Mouse (Mus musculus): ENCODE results near the gene Crlf1.

Crlf1 gene

DNA sequence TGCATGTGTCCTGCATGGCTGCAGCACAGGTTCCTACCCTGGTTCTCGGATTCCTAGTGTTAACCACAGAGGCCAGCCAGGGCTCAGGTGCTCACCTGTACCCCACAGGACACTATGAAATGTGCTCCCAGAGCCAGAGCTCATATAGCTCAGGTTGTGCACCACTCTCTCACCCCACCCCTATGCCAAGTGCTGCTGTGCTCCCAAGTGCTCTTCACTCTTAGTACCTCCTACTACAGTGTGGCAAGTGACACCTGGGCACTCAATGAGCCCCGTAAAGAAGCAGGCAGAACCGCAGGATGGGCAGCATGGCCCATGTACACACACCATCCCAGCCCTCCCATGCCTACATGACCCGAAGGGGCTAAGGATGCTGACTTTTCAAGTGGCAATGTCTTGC is 24.2 kb upstream of the Crlf1 start:
- DNase-seq (ENCODE audit: low spot score in 2 of 2): no peak

DNA sequence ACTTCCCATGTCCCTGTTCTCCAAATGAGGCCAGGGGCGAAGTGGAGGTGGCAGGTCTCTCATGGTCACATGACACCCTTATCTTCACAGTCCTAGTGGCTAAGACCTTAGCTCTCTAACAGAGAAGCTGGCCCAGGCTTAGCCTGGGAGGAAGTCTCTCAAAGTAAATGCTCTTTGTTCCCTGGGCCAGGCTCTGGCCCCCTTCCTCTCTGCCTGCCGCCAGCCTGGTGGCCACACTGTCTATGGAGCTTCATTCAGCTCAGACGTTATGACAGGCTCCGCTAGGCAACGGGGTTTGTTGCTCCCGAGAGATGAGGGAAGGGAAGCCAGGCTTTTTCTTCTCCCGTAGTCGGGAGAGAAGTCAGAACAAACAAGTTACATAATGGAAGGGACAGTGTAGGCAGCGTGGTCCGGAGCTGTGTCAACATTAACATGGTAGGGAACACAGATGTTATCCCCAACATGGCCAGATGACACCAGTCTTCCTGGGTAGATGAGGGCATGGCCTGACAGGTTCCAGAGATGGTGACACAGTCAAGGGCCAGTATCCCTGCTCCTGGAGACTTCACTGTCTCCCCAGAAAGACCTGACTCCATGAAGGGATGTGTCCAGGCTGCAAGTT is 23.6 kb upstream of the Crlf1 start:
- DNase-seq (ENCODE audit: low spot score in 2 of 2): no peak

DNA sequence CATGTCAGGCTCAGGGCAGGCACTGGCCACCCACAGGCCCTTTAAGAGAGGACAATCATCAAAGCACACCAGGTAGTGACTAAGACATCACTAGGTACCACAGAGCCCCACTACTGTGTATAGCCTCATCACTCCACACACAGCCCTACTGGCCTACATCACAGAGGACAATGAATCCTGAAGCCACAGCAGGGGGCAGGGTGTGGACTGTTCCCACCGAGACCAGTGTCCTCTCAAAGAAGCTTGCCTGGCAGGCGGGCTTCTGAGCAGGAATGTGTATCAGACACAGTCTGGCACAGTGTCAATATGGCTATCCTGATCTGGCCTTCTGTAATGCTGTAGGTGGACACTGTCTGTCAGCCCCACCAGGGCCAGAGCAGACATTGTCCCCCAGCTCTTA is 23.0 kb upstream of the Crlf1 start:
- no peak for DNase-seq (ENCODE audit: low spot score in 2 of 2)

DNA sequence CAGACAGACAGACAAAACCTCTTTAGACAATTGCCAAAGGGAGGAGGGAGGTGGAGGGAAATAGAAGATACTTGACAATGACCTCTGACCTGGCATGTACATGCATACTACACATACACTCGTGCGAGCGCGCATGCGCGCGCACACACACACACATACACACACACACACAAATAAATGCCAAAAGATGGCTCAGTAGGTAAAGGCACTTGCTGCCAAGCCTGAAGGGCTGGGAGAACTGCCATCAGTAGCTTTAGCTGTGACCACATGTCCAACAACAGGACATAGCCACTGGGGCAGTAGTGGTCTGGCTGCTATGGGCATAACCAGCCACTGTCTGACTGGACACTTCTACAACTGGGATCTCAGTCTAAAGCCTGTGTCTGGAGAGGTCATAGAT is 21.1 kb upstream of the Crlf1 start:
- DNase-seq (ENCODE audit: low spot score in 2 of 2): no peak

DNA sequence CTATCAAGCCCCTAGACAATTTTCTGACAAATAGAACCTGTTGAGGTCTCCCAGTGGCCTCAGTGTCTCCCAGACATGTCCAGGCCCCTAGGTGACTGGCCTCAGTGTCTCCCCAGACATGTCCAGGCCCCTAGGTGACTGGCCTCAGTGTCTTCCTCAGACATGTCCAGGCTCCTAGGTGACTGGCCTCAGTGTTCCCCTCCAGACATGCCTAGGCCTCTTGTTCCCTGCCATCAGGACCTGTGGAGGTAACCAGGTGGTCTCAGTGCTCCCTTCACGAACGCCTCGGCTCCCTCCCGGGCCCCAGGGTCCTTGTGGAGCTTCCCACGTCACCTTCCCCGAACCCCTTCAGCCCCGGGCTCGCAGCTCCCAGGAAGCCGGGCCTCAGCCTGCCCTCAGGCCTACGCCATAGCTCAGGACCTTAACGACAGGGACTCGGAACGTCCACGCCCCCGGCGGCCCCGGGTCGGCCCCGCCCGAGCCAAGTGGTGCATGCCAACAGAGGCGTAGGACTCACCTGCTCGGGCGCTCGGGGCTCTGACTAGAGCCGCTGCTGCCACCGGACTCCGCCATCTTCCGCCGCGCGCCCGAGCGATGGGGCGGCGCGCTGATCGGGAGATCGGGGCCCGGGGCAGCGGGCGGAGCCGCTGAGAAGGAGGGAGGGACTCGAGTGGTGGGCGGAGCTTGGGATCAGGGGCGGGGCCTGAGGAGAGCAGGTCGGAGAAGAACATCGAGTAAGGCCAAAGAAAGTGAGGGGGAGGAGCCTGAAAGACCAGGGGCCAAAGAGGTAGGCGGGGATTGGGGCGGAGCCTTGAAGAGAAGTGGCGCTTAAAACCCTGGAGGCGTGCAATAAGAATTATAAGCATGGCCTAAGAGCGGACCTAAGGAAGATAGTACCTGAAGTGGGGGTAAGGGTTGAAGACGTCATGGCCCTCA is 16.4 kb upstream of the Crlf1 start, which contains the start of gene Klhl26:
Gene Klhl26 (minus strand): TSS at position 636 of the 936 bp plus-strand sequence.
- DNase-seq (ENCODE audit: low spot score in 2 of 2): peak; percentile 94 to 98

DNA sequence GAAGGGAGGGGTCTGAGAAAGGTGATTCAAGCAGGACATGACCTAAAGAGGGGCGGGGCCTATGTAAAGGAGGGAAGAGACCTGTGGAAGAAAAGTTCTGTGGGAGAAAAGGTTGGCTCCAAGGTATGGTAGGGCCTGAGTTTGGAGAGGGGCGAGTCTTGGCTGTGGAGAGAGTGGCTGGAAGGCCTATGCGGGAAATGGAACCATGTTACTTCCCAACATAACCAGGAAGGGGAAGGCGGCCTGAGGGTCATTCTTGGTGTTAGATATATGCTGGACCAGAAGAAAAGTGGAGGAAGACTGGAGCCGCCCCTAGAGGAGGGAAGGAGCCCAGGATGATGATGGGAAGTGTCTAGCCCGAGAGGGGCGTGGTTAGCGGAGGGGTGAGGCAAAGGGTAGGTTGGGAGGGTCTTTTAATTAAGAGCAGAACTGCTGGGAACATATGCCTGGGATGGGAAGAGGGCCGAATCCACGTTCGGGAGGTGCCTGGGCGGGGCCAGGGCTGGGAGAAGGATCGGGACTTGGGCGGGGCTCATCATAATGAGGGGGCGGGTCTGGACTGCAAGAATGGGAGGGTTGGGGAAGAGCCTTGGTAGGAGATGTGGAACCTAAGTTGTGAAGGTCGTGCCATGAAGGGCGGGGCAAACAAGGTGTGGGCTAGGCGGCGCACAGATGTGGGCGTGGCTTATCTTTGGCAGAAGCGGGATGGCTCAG is 15.5 kb upstream of the Crlf1 start:
- DNase-seq (ENCODE audit: low spot score in 2 of 2): no peak

DNA sequence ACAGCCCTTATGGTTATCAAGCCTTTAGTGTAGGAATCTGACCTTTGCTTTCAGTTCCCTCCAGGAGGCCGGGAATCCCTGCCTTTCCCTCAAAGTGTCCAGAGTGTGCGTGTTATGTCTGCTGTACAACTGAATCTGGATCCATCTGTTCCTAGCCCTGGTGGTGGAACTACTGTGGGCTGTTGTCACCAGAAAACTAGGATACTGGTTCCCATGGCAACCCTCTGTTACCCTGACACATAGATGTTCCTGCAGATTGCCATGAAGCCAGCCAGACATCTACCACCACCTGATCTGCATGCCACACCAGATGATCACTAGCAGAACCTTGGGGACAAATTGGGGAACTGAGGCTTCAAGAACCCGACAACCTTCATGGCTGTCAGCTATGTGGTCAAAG is 11.1 kb upstream of the Crlf1 start:
- no peak for DNase-seq (ENCODE audit: low spot score in 2 of 2)

DNA sequence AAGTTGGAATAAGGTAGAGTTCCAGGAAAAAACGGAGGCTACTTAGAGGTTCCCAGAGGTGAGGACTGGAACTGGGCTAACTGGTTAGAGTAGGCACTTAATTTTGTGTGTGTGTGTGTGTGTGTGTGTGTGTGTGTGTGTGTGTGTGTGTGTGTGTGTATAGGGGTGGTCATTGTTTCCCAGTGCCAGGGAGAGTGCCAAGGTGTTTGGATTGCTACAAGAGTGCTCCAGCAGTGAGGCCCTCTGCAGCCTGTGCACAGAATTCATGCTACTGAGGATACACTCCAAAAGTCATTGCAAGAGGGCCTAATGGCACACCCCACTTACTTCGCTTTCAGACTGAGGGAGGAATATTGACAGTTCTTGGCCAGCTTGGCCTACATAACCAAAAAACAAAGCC is 10.0 kb upstream of the Crlf1 start:
- no peak for DNase-seq (ENCODE audit: low spot score in 2 of 2)

DNA sequence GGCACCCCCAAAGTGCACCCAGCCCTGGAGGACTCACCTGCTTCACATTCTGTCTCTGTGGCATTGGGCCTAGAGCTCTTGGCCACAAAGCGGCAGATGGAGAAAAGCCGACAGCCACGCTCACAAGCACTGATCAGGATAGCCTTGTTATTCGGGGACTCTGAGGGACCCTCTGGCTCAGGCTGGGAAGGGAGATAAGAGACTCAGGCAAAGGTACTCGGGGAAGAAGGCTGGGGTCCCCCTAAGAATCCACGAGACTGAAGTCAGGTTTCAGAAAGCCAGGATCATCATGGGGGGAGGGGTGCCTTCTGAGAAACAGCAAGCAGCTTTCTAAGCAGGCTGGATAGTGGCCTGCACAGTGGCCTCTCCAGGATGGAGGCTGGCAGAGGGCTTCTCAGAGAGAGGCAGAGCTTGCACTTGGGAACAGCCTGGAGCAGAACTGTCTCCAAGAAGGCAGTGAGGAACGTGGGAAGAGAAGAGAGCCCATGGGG is 6.7 kb upstream of the Crlf1 start:
- no peak for DNase-seq (ENCODE audit: low spot score in 2 of 2)

DNA sequence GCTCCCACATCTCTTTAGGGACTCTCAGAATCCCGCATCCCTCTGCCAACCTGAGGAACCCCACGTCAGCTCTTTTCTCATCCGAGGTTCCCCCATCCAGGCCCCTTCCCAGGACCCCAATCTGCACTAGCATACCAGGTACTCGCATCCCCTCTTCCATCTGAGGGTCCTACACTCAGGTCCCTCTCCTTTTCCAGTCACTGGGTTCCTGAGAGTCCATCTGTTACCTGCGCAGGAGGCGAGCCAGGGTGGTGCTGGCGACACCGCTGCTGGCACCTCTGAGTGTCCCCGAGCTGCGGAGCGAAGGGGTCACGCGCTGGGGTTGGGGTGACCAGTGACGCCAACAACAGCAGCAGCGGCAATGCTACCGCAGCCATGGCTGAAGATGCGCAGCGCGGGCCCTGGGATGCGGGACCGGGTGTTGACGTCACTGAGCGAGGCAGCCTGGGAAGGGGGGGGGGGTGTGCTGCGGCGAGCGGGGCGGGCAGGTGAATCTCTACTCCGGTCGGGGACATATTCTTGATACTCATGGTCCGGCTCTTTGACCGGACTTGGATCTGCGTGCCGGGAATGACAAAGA is 5.9 kb upstream of the Crlf1 start, which contains the start of gene Tmem59l:
Gene Tmem59l (minus strand): TSS at position 418 of the 580 bp plus-strand sequence.
- no peak for DNase-seq (ENCODE audit: low spot score in 2 of 2)

DNA sequence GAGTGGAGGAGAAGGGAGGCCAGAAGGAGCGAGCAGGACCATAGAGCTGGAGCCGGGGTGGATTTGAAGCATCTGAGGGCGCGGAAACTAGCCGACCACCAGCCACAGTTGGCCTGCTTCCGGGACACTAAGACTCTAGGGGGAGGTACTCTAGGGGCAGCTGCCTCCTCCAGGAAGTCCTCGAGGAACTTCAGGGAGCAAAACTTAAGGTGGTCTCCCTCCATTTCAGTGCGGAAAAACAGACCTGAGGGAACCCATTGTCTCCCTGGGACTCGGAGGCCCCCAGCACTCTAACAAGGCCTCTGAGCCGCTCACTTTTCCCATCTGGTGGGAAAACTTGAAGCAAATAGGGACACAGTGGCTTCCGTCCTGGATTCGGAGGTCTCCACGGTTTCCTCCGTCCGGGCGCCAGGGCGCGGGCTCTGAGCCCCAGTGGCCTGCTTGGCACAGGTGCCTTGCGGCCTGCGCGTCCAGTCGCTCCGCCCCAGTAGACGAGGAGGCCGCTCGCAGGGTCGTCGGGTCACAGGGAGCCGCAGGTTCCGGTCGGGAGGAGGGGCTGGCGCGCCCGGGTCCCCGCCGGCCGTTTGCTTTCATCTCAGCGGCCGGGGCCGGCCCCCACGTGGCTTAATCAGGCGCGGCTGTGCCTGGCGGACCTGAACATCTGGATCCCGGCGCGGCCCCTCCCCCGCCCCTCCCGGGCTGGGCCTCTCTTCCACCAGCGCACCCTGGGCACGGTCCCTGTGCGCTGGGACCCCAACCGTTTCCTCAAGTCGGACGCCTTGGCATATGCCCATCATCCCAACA is 4.8 kb upstream of the Crlf1 start:
- DNase-seq (ENCODE audit: low spot score in 2 of 2): peak in 1 of 2 experiments; percentile 34

DNA sequence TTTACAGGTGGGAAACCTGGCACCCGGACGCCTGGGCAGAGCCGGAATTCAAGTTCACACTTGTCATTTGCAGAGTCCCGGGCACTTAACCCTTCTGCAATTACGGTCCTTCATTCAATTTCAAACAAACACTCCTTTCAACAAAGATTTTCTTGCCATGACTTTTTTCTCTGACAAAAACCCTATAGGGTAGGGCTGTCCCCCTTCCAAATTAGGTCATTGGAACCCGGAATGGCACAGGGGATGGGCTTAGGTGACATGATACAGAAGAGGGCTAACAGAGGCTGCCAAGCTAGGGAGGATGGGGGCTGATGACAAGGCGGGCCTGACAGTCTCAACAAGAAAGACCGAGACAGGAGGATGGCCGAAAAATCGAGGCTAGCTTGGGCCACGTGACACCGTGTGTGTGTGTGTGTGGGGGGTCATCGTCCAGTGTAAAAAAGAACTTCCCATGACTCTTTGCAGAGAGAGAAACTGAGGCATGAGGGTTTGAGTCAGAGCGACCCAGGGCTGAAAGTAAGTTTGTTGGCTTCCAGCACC is 4.0 kb upstream of the Crlf1 start:
- DNase-seq (ENCODE audit: low spot score in 2 of 2): no peak

DNA sequence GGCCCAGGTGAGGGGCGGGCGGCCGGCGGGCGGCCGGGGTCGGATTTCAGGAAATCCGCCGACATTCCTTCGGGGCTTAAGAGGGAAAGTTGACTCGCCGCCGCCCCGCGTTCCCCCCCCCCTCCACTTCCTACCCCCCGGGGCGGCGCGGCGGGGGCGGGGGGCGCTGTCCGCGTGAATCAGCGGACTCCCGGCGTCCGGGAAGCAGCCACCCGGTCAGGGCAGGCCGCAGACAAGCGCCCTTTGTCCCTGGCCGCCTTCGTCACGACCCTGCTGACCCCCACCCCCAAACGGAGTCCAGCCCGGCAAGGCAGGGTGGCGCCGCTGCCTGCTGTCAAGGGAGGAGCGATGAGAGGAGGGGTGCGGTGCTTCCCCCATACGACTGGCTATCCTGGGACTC is 3.4 kb upstream of the Crlf1 start:
- DNase-seq (ENCODE audit: low spot score in 2 of 2): no peak

DNA sequence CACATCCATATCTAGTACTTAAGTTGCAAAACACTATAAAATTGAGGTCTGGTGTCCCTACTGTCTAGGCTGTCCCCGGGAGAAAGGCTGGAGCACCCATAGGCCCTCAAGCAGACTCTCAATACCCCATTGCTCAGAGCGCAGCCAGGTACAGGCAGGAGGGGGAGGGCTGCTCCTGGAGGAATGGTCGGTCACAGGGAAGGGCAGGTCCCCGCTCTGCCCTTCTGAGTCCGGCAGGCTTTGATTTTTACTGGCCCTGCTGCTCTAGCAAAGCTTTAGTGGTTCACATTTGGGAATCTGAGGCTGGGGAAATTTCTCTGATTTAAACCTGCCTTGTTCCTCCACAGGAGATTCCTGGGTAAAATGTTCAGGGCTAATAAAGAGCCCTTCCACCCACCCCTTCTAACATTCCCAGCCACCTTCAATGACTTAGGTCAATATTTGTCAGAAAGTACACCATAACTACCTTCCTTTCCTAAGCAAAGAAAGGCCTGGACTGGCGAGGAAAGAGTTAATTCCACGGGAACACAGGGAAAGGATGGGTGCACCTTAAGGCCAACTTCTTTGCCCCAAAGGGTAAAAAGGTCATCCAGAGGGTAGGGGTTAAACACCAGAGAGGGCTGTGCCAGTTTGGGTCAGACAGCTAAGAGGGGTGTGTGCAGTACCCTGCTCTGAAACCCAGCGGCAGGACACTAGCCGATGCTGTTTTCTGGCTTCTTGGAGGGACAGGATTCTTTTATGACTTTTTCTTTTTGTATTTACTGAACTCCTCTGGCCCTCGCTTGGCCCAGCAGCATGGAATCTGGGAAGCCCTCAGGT is 2.7 kb upstream of the Crlf1 start:
- DNase-seq (ENCODE audit: low spot score in 2 of 2): no peak

DNA sequence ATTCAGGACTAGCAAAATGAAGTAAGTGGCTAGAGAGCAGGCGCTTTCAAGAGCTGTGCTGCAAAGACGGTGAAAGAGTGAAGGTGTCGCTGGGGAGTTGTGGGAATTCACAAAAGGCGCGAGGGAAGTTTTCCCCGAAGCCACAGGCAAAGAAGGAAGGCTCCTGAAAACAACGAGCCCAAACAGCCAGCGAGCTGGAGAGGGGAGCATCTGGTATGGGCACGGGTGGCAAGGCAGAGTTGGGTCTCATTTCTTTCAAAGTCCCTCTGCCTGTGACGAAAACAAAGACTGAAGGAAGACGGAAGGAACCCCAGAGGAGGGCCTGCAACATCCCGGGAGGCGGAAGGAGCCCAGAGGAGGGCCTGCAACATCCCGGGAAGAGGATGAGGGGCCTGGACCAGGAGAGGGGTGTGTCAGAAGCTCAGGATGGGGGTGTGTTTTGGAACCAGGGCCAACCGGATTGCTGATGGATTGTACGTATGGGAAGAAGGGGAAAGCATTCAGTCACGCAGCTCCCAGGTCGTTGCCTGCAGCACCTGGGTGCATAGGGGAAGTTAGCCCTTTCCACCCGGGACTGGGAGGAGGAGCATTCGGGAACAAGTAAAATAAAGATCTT is 2.0 kb upstream of the Crlf1 start:
- no peak for DNase-seq (ENCODE audit: low spot score in 2 of 2)

DNA sequence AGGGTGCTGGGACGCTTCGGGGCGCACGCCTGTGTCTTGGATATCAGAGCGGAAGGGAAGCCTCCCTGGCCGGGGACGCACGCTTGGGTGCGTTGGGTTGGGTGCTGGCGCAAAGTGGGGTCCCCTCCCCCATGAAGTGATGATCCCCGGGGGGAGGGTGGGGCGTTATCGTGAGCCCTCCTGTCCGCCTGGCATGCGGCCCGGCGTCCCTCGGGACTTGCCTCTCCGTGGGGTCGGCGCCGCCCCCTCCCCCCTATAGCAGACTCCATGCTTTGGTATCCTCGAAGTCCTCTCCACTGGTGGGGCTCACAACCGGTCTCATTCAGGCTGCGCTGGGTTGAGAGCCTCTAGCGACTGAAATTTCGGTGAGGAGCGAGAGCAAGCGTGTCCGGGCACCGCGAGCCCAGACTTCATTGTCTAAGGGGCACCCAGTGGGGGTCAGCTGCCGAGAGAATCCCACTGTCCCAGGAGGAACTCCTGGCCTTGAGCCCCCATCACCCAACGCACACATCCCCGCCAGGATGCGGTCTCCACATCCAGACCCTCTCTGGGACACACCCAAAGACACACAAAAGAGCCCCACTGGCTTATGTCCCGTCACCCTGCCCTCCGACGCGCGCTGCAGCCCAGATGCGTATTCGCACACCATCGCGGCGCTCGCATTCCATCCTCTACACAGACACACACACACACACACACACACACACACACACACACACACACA is 896 bp downstream of the Crlf1 start:
- no peak for DNase-seq (ENCODE audit: low spot score in 2 of 2)

DNA sequence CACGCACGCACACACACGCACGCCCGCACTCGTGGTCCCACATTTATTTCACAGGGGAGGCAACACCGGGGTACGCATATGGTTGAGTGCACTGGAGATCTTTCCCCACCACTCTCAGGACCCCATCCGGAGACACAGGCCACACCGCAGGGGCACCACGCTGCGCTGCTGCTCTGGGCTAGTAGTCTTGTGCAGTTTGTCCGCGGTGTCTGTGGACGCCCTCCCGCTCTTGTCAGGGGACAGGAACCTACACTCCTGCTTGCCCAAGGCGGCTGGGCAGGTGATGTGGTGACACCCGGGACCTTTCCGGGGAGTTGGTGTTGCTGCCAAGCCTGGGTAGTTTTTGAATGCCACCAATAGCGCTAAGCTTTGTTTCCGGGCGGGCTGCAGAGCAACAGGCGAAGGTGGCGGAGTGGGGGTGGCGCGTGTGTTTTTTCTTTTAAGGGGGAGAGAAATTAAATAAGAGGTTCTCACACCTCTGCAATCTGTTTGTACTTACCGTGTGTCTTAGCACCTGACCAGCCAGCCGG is 1.5 kb downstream of the Crlf1 start:
- DNase-seq (ENCODE audit: low spot score in 2 of 2): no peak

DNA sequence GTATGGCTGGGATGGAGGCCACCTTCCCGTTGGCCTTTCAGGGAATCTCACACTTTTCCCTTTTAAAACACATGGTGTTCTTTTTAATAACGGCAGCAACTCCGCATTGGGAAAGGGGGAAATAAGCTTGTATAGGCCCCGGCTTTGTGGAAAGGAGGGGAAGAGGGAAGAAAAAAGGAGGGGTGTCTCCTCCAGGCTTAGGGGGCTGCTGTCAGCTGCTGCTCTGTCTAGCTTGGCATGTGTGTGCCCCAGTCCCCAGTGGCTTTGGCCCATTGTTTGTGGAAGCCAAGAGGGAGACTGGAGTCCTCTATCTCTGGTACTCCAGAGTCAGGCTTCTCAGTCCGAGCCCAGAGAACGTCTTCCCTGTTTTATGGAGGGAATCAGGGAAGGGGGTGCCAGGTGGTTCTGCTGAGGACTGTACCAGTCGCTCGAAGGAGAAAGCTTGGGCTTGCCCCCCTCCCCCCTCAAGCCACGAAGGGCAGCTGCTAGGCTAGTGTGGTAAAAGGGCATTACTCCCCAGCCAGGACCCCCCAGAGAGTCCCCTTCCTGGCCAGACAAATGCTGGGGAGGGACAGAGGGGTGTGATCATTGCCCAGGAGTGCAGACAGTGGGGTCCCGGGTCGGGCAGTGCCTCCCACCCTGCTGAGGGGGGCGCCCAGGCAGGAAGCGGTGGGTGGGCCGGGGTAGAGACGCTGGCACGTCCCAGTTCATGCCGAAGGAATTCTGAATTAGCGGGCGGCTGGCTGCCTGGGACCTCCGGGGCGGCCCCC is 2.2 kb downstream of the Crlf1 start:
- no peak for DNase-seq (ENCODE audit: low spot score in 2 of 2)

All from urinary bladder, adult 18-20 months (tissue).